Mouse (Mus musculus): ENCODE measurements around the gene Frmd4a. TPM values are rescaled to one million over a fixed set of nuclear protein-coding genes. Genes with fewer than 3 reads are reported as not detected.

Frmd4a gene
- polyA plus RNA-seq, 1 experiment from 2014 or later, result 35.9 TPM

GRCm38 (mm10) chr2:4413596-4414335 is 396.2 kb downstream of the Frmd4a start:
- H3K9ac ChIP-seq, result no peak overlapping the region
- 90% methylated on average over 16 of the region's 16 CpGs for WGBS
- H3K27me3 ChIP-seq, result no peaks in the 10 kb centered on the region
- H3K4me2 ChIP-seq, result no peak overlapping the region
- no peaks in the 10 kb centered on the region for H3K9me3 ChIP-seq (replicated peaks)
- H3K4me1 ChIP-seq, result peaks cover 18% of the 10 kb centered on the region; the same call in 1 of the 2 replicates
- no peak overlapping the region for H3K27ac ChIP-seq
- no peak overlapping the region for H3K4me3 ChIP-seq (replicated peaks)
- no peaks in the 10 kb centered on the region for H3K36me3 ChIP-seq
- no peak for ATAC-seq (replicated peaks; ENCODE audit: low FRiP score)

DNA sequence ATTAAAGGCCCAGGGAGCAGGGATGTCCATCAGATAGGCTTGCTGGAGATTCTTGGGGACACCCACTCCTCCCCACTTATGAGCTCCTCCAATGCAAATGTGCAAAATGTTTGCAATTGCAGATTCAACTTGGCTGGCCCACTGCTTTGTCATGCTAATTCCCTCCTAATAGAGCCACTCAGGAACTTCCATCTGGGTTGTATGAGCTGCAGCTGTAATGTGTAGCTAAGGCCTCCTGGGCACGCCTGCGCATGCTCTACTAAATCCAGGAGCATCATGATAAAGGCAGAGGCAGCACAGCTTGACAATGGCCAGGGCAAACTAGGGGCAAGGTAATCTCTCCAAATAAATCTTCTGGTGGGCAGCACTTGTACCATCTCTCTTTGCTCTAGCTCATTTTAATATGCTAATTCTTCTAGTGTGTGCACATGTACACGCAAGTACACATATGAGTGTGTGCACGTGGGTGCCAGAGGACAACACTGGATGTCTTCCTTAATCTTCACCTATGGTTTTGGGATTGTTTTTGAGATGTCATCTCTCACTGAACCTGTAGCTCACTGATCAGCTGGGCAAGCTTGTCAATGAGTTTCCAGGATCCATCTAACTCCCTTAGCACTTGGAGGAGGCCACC is 403.3 kb downstream of the Frmd4a start:
- WGBS, result 92% methylated on average over 4 of the region's 4 CpGs
- 0 out of 2 replicates have a peak, but pooled peaks cover 2% of the 10 kb centered on the region for H3K4me1 ChIP-seq
- no peaks in the 10 kb centered on the region for H3K27me3 ChIP-seq
- no peak overlapping the region for H3K4me3 ChIP-seq (replicated peaks)
- H3K9ac ChIP-seq, result no peak overlapping the region
- no peaks in the 10 kb centered on the region for H3K36me3 ChIP-seq
- no peaks in the 10 kb centered on the region for H3K9me3 ChIP-seq (replicated peaks)
- ATAC-seq (replicated peaks; ENCODE audit: low FRiP score), result no peak
- peak overlapping the region; percentile 37; the same call in 1 of the 2 replicates for H3K27ac ChIP-seq
- H3K4me2 ChIP-seq, result no peak overlapping the region

DNA sequence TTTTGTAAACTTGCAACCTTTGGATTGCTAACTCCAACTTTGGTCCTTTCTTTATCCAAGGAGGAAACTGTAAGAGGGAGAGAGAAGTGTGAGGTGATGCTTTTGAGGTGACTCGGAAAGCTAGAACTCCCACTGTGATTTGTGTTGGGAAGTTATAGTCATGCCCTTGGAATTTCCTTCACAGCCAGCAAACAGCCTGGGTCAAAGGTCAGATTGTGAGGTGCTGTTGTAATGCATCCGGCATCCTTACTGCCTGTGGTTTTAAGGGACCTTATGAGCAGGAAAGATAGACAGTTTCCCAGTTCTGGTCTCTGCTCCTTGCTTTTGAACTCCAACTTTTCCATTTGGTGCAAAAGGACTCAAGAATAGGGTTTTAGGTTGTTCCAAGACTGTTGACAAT is 404.2 kb downstream of the Frmd4a start:
- Histone ChIP-seq H3K9me3 (replicated peaks) (no peaks in the 10 kb centered on the region), H3K4me1 (0 out of 2 replicates have a peak, but pooled peaks cover 2% of the 10 kb centered on the region), H3K27ac (0 out of 2 replicates have a peak overlapping the region, but pooled peaks have one; percentile 37), H3K4me2 (no peak overlapping the region), H3K27me3 (no peaks in the 10 kb centered on the region), H3K9ac (no peak overlapping the region), H3K36me3 (no peaks in the 10 kb centered on the region), H3K4me3 (replicated peaks) (no peak overlapping the region)
- ATAC-seq (replicated peaks; ENCODE audit: low FRiP score), result no peak
- WGBS, result 26% methylated on average over 2 of the region's 2 CpGs

DNA sequence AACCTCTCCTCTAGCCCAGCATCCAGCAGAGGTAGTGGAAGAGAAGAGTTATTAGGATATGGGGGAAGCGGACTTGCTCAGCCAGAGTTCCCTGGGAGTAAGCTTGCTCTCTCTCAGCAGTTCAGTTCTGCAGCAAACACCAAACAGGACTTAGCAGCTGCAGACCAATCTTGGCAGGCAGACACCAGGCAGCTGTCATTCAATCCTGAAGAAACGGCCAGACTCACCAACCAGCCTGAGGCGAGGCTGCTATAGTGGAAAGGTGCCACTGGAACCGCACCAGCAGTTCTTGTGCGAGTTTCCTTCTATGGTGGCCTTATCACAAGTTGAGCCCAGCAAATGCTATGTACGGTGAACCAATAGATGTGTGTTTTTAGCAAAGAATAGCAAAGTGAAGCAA is 406.4 kb downstream of the Frmd4a start:
- Histone ChIP-seq H3K27me3 (no peaks in the 10 kb centered on the region), H3K4me2 (no peak overlapping the region), H3K36me3 (no peaks in the 10 kb centered on the region), H3K4me3 (replicated peaks) (no peak overlapping the region), H3K9me3 (replicated peaks) (no peaks in the 10 kb centered on the region), H3K4me1 (0 out of 2 replicates have a peak, but pooled peaks cover 2% of the 10 kb centered on the region), H3K9ac (no peak overlapping the region), H3K27ac (no peak overlapping the region)
- 87% methylated on average over 6 of the region's 6 CpGs for WGBS
- no peak for ATAC-seq (replicated peaks; ENCODE audit: low FRiP score)

GRCm38 (mm10) chr2:4428407-4428855 is 410.9 kb downstream of the Frmd4a start:
- H3K27ac ChIP-seq, result peak overlapping the region; percentile 42

DNA sequence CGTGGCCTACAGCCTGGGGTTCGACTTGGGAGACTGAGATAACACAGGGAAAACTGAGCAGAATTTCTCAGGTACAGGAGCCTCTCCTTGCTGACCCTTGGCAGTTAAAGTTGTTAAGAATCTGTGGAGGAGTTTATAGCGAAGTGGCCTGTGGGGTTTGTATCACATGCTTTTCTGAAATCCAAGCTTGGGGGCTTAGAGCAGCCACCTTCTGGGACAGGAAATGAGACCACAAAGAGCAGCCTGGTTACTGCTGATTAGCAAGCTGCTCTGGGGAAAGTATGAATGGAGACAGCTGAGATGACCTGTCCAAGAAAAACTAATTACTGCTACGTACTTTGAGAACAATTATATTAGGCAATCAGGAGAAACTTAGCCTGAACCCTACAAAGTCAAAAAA is 415.6 kb downstream of the Frmd4a start:
- no peaks in the 10 kb centered on the region for H3K9me3 ChIP-seq (replicated peaks)
- no peak overlapping the region for H3K4me3 ChIP-seq (replicated peaks)
- WGBS, result 19% methylated on average over 4 of the region's 4 CpGs
- no peaks in the 10 kb centered on the region for H3K27me3 ChIP-seq
- H3K9ac ChIP-seq, result no peak overlapping the region
- no peak overlapping the region for H3K4me2 ChIP-seq
- no peaks in the 10 kb centered on the region for H3K36me3 ChIP-seq
- peak overlapping the region; percentile 64 for H3K27ac ChIP-seq
- ATAC-seq (replicated peaks; ENCODE audit: low FRiP score), result no peak; the same call in 1 of the 2 replicates
- peaks cover 16% of the 10 kb centered on the region for H3K4me1 ChIP-seq

More at GRCm38 (mm10) chr2:4428407-4428855, 410.9 kb downstream of the Frmd4a start:
- no peaks in the 10 kb centered on the region for H3K36me3 ChIP-seq
- H3K4me2 ChIP-seq, result no peak overlapping the region
- no peak overlapping the region for H3K4me3 ChIP-seq (replicated peaks)
- H3K9ac ChIP-seq, result no peak overlapping the region
- H3K9me3 ChIP-seq (replicated peaks), result no peaks in the 10 kb centered on the region
- H3K4me1 ChIP-seq, result peaks cover 5% of the 10 kb centered on the region
- no peaks in the 10 kb centered on the region for H3K27me3 ChIP-seq
- WGBS, result 63% methylated on average over 7 of the region's 7 CpGs
- no peak for ATAC-seq (replicated peaks; ENCODE audit: low FRiP score)

- Histone ChIP-seq H3K4me3 (replicated peaks) (no peak overlapping the region), H3K9me3 (replicated peaks) (no peaks in the 10 kb centered on the region), H3K27me3 (no peaks in the 10 kb centered on the region), H3K9ac (no peak overlapping the region), H3K27ac (no peak overlapping the region), H3K36me3 (no peaks in the 10 kb centered on the region), H3K4me1 (peaks cover 18% of the 10 kb centered on the region), H3K4me2 (no peak overlapping the region)
- 84% methylated on average over 8 of the region's 8 CpGs for WGBS
- no peak for ATAC-seq (replicated peaks; ENCODE audit: low FRiP score)
These were observed 417.5 kb downstream of the Frmd4a start for GRCm38 (mm10) chr2:4435051-4435450.

- Histone ChIP-seq H3K27me3 (no peaks in the 10 kb centered on the region), H3K27ac (no peak overlapping the region), H3K9me3 (replicated peaks) (no peaks in the 10 kb centered on the region), H3K4me2 (no peak overlapping the region), H3K36me3 (no peaks in the 10 kb centered on the region), H3K4me3 (replicated peaks) (no peak overlapping the region), H3K9ac (no peak overlapping the region), H3K4me1 (peaks cover 31% of the 10 kb centered on the region)
- no peak for ATAC-seq (replicated peaks; ENCODE audit: low FRiP score)
- 64% methylated on average over 19 of the region's 19 CpGs for WGBS
These were observed 419.1 kb downstream of the Frmd4a start for GRCm38 (mm10) chr2:4436361-4437231.

DNA sequence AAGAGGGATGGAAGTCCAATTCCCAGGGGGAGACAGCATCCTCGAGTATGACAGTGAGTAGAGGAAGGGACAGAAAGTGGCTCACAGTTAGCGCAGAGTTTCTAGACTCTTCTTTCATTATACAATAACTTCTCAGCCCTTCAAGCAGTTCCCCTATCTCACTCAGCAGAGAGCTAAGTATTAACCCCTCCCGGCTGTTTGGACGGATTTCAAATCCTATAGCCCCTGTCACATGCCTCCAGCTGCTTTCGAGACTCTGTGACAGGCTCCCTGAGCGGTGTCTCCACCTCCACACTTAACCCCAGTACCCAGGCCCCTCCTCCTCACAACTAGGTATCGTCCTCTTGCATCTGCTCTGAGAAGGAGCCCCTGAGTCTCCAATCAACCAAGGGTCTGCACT is 421.2 kb downstream of the Frmd4a start:
- ATAC-seq (replicated peaks; ENCODE audit: low FRiP score), result no peak
- H3K27me3 ChIP-seq, result no peaks in the 10 kb centered on the region
- H3K9ac ChIP-seq, result no peak overlapping the region
- H3K4me1 ChIP-seq, result peaks cover 26% of the 10 kb centered on the region
- H3K36me3 ChIP-seq, result no peaks in the 10 kb centered on the region
- H3K27ac ChIP-seq, result no peak overlapping the region
- H3K4me3 ChIP-seq (replicated peaks), result no peak overlapping the region
- H3K4me2 ChIP-seq, result no peak overlapping the region
- 53% methylated on average over 7 of the region's 7 CpGs for WGBS
- no peaks in the 10 kb centered on the region for H3K9me3 ChIP-seq (replicated peaks)

- no peak overlapping the region for H3K27ac ChIP-seq
- WGBS, result 71% methylated on average over 4 of the region's 4 CpGs
These were observed 422.4 kb downstream of the Frmd4a start for GRCm38 (mm10) chr2:4439909-4440308.

GRCm38 (mm10) chr2:4441840-4442239 is 424.3 kb downstream of the Frmd4a start:
- WGBS, result 60% methylated on average over 4 of the region's 4 CpGs
- ATAC-seq (replicated peaks; ENCODE audit: low FRiP score), result no peak

More at GRCm38 (mm10) chr2:4439909-4440308, 422.4 kb downstream of the Frmd4a start:
- Histone ChIP-seq H3K9me3 (replicated peaks) (no peaks in the 10 kb centered on the region), H3K36me3 (no peaks in the 10 kb centered on the region), H3K27me3 (no peaks in the 10 kb centered on the region), H3K9ac (no peak overlapping the region), H3K4me1 (peaks cover 30% of the 10 kb centered on the region), H3K4me3 (replicated peaks) (no peak overlapping the region), H3K4me2 (no peak overlapping the region)
- 0 out of 2 replicates have a peak, but pooled peaks have one; percentile 12 for ATAC-seq (replicated peaks; ENCODE audit: low FRiP score)

More at GRCm38 (mm10) chr2:4441840-4442239, 424.3 kb downstream of the Frmd4a start:
- H3K36me3 ChIP-seq, result no peaks in the 10 kb centered on the region
- no peaks in the 10 kb centered on the region for H3K27me3 ChIP-seq
- no peak overlapping the region for H3K9ac ChIP-seq
- H3K4me1 ChIP-seq, result peaks cover 34% of the 10 kb centered on the region
- H3K27ac ChIP-seq, result peak overlapping the region; percentile 72; the same call in 1 of the 2 replicates
- H3K9me3 ChIP-seq (replicated peaks), result no peaks in the 10 kb centered on the region
- no peak overlapping the region for H3K4me3 ChIP-seq (replicated peaks)
- no peak overlapping the region for H3K4me2 ChIP-seq
